Mouse (Mus musculus): ENCODE measurements around the gene Lgmn. TPM values are rescaled to one million over a fixed set of nuclear protein-coding genes. Genes with fewer than 3 reads are reported as not detected.

The Lgmn gene
- polyA plus RNA-seq, 1 experiment from 2014 or later = 108 TPM

- Histone ChIP-seq H3K27ac (ENCODE audit: low read depth, low read length) (no peak overlapping the region), H3K27me3 (ENCODE audit: control insufficient read depth, insufficient read depth, low read length) (no peaks in the 10 kb centered on the region), H3K36me3 (ENCODE audit: control insufficient read depth, insufficient read depth, low read length) (peaks cover 7% of the 10 kb centered on the region), H3K4me1 (ENCODE audit: control insufficient read depth, insufficient read depth, low read length) (no peaks in the 10 kb centered on the region), H3K9me3 (replicated peaks; ENCODE audit: control insufficient read depth, low read length) (no peaks in the 10 kb centered on the region), H3K9ac (ENCODE audit: low read depth, low read length) (no peak overlapping the region), H3K4me2 (no peak overlapping the region), H3K4me3 (ENCODE audit: low read depth, low read length) (no peak overlapping the region)
- WGBS (ENCODE audit: insufficient replicate concordance) = 84% methylated on average over 10 of the region's 10 CpGs
- no peak for ATAC-seq (replicated peaks; ENCODE audit: insufficient number of reproducible peaks, low FRiP score, low TSS enrichment)
Observed at GRCm38 (mm10) chr12:102361189-102362161, 78.1 kb downstream of the Lgmn start.

GRCm38 (mm10) chr12:102359390-102359789, 80.2 kb downstream of the Lgmn start:
- ATAC-seq (replicated peaks; ENCODE audit: insufficient number of reproducible peaks, low FRiP score, low TSS enrichment) = no peak

GRCm38 (mm10) chr12:102356781-102357180, 82.8 kb downstream of the Lgmn start:
- ATAC-seq (replicated peaks; ENCODE audit: insufficient number of reproducible peaks, low FRiP score, low TSS enrichment) = no peak
- Histone ChIP-seq H3K4me1 (ENCODE audit: control insufficient read depth, insufficient read depth, low read length) (no peaks in the 10 kb centered on the region), H3K4me2 (no peak overlapping the region), H3K36me3 (ENCODE audit: control insufficient read depth, insufficient read depth, low read length) (peaks cover 9% of the 10 kb centered on the region), H3K4me3 (ENCODE audit: low read depth, low read length) (no peak overlapping the region), H3K27me3 (ENCODE audit: control insufficient read depth, insufficient read depth, low read length) (no peaks in the 10 kb centered on the region), H3K27ac (ENCODE audit: low read depth, low read length) (no peak overlapping the region), H3K9ac (ENCODE audit: low read depth, low read length) (no peak overlapping the region), H3K9me3 (replicated peaks; ENCODE audit: control insufficient read depth, low read length) (no peaks in the 10 kb centered on the region)
- WGBS (ENCODE audit: insufficient replicate concordance) = 66% methylated on average over 1 of the region's 1 CpGs

More at GRCm38 (mm10) chr12:102359390-102359789, 80.2 kb downstream of the Lgmn start:
- no peaks in the 10 kb centered on the region for H3K27me3 ChIP-seq (ENCODE audit: control insufficient read depth, insufficient read depth, low read length)
- no peak overlapping the region for H3K4me3 ChIP-seq (ENCODE audit: low read depth, low read length)
- H3K36me3 ChIP-seq (ENCODE audit: control insufficient read depth, insufficient read depth, low read length) = peaks cover 7% of the 10 kb centered on the region
- H3K27ac ChIP-seq (ENCODE audit: low read depth, low read length) = no peak overlapping the region
- H3K4me1 ChIP-seq (ENCODE audit: control insufficient read depth, insufficient read depth, low read length) = no peaks in the 10 kb centered on the region
- H3K9me3 ChIP-seq (replicated peaks; ENCODE audit: control insufficient read depth, low read length) = no peaks in the 10 kb centered on the region
- WGBS (ENCODE audit: insufficient replicate concordance) = 84% methylated on average over 4 of the region's 4 CpGs
- H3K9ac ChIP-seq (ENCODE audit: low read depth, low read length) = no peak overlapping the region
- no peak overlapping the region for H3K4me2 ChIP-seq

GRCm38 (mm10) chr12:102355784-102356183, 83.8 kb downstream of the Lgmn start:
- no peak overlapping the region for H3K4me2 ChIP-seq
- no peak overlapping the region for H3K9ac ChIP-seq (ENCODE audit: low read depth, low read length)
- no peak for ATAC-seq (replicated peaks; ENCODE audit: insufficient number of reproducible peaks, low FRiP score, low TSS enrichment)
- no peaks in the 10 kb centered on the region for H3K27me3 ChIP-seq (ENCODE audit: control insufficient read depth, insufficient read depth, low read length)
- H3K27ac ChIP-seq (ENCODE audit: low read depth, low read length) = no peak overlapping the region
- H3K9me3 ChIP-seq (replicated peaks; ENCODE audit: control insufficient read depth, low read length) = no peaks in the 10 kb centered on the region
- no peak overlapping the region for H3K4me3 ChIP-seq (ENCODE audit: low read depth, low read length)
- H3K4me1 ChIP-seq (ENCODE audit: control insufficient read depth, insufficient read depth, low read length) = no peaks in the 10 kb centered on the region
- H3K36me3 ChIP-seq (ENCODE audit: control insufficient read depth, insufficient read depth, low read length) = peaks cover 9% of the 10 kb centered on the region

- 77% methylated on average over 10 of the region's 10 CpGs for WGBS (ENCODE audit: insufficient replicate concordance)
- ATAC-seq (replicated peaks; ENCODE audit: insufficient number of reproducible peaks, low FRiP score, low TSS enrichment) = no peak
- no peak overlapping the region for H3K4me2 ChIP-seq
- no peaks in the 10 kb centered on the region for H3K4me1 ChIP-seq (ENCODE audit: control insufficient read depth, insufficient read depth, low read length)
- H3K9me3 ChIP-seq (replicated peaks; ENCODE audit: control insufficient read depth, low read length) = no peaks in the 10 kb centered on the region
- no peak overlapping the region for H3K27ac ChIP-seq (ENCODE audit: low read depth, low read length)
- peaks cover 9% of the 10 kb centered on the region for H3K36me3 ChIP-seq (ENCODE audit: control insufficient read depth, insufficient read depth, low read length)
- H3K9ac ChIP-seq (ENCODE audit: low read depth, low read length) = no peak overlapping the region
- H3K4me3 ChIP-seq (ENCODE audit: low read depth, low read length) = no peak overlapping the region
- H3K27me3 ChIP-seq (ENCODE audit: control insufficient read depth, insufficient read depth, low read length) = no peaks in the 10 kb centered on the region
Observed at GRCm38 (mm10) chr12:102354126-102354984, 85.3 kb downstream of the Lgmn start.

GRCm38 (mm10) chr12:102350997-102351396, 88.6 kb downstream of the Lgmn start:
- H3K36me3 ChIP-seq (ENCODE audit: control insufficient read depth, insufficient read depth, low read length) = peaks cover 3% of the 10 kb centered on the region; the same call in 1 of the 2 replicates
- no peak for ATAC-seq (replicated peaks; ENCODE audit: insufficient number of reproducible peaks, low FRiP score, low TSS enrichment)
- no peak overlapping the region for H3K9ac ChIP-seq (ENCODE audit: low read depth, low read length)
- H3K27me3 ChIP-seq (ENCODE audit: control insufficient read depth, insufficient read depth, low read length) = no peaks in the 10 kb centered on the region
- no peak overlapping the region for H3K27ac ChIP-seq (ENCODE audit: low read depth, low read length)
- H3K4me3 ChIP-seq (ENCODE audit: low read depth, low read length) = no peak overlapping the region
- no peak overlapping the region for H3K4me2 ChIP-seq
- 81% methylated on average over 1 of the region's 1 CpGs for WGBS (ENCODE audit: insufficient replicate concordance)
- H3K9me3 ChIP-seq (replicated peaks; ENCODE audit: control insufficient read depth, low read length) = no peaks in the 10 kb centered on the region
- H3K4me1 ChIP-seq (ENCODE audit: control insufficient read depth, insufficient read depth, low read length) = no peaks in the 10 kb centered on the region

GRCm38 (mm10) chr12:102348447-102348846, 91.2 kb downstream of the Lgmn start:
- H3K27ac ChIP-seq (ENCODE audit: low read depth, low read length) = no peak overlapping the region
- no peak overlapping the region for H3K4me3 ChIP-seq (ENCODE audit: low read depth, low read length)
- no peak for ATAC-seq (replicated peaks; ENCODE audit: insufficient number of reproducible peaks, low FRiP score, low TSS enrichment)
- 0 out of 2 replicates have a peak, but pooled peaks cover 6% of the 10 kb centered on the region for H3K36me3 ChIP-seq (ENCODE audit: control insufficient read depth, insufficient read depth, low read length)
- no peak overlapping the region for H3K4me2 ChIP-seq
- no peaks in the 10 kb centered on the region for H3K27me3 ChIP-seq (ENCODE audit: control insufficient read depth, insufficient read depth, low read length)
- H3K4me1 ChIP-seq (ENCODE audit: control insufficient read depth, insufficient read depth, low read length) = peaks cover 10% of the 10 kb centered on the region
- H3K9ac ChIP-seq (ENCODE audit: low read depth, low read length) = no peak overlapping the region
- no peaks in the 10 kb centered on the region for H3K9me3 ChIP-seq (replicated peaks; ENCODE audit: control insufficient read depth, low read length)
- WGBS (ENCODE audit: insufficient replicate concordance) = 84% methylated on average over 6 of the region's 6 CpGs

- H3K4me3 ChIP-seq (ENCODE audit: low read depth, low read length) = no peak overlapping the region
- ATAC-seq (replicated peaks; ENCODE audit: insufficient number of reproducible peaks, low FRiP score, low TSS enrichment) = no peak
- H3K4me1 ChIP-seq (ENCODE audit: control insufficient read depth, insufficient read depth, low read length) = peaks cover 26% of the 10 kb centered on the region
- no peak overlapping the region for H3K27ac ChIP-seq (ENCODE audit: low read depth, low read length)
- H3K27me3 ChIP-seq (ENCODE audit: control insufficient read depth, insufficient read depth, low read length) = no peaks in the 10 kb centered on the region
- H3K4me2 ChIP-seq = no peak overlapping the region
- 0 out of 2 replicates have a peak, but pooled peaks cover 4% of the 10 kb centered on the region for H3K36me3 ChIP-seq (ENCODE audit: control insufficient read depth, insufficient read depth, low read length)
- H3K9ac ChIP-seq (ENCODE audit: low read depth, low read length) = no peak overlapping the region
- no peaks in the 10 kb centered on the region for H3K9me3 ChIP-seq (replicated peaks; ENCODE audit: control insufficient read depth, low read length)
- 13% methylated on average over 1 of the region's 1 CpGs for WGBS (ENCODE audit: insufficient replicate concordance)
Observed at GRCm38 (mm10) chr12:102346507-102346906, 93.1 kb downstream of the Lgmn start.
